Mouse (Mus musculus): Measurements from ENCODE around the gene Oosp3.

Oosp3 gene

DNA sequence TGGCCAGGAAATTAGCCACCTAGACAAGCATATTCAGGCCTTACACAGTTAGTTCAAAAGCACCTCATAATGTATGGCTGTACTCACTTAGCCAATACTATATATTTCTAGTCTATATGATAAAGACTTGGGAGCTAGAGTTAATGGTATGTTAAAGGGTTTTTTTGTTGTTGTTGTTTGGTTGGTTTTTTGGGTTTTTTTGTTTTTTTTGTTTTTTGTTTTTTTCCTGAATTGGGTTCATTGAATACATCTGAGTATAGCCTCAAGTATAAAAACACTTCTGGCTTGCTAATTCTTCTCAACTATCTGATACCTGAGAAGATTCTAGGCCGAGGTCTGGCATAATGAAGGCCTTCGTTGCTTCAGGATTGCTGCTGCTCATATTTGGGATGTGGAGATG, at the start of gene Oosp3:
TSS of gene Oosp3 (plus strand) at position 301 of the 400 bp plus-strand sequence.
- no peak for ATAC-seq (ENCODE audit: low TSS enrichment)

DNA sequence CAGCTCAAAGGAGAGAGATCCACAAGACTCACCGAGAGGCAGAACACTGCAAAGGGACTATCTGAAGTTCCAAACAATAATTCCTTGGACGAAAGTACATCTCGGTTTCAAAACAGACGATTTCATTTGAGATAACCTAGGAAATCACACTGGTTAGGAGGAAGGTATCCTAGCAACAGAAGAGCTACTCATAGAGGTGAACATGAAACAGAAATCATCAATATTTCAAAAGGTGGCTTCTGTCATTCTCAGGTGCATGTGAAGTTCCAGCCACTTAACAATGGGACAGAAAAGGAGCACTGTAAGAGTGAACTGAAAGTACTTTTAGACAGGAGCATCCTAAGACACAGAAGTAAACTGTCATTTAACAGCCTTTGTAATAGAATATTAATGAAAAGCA, 47.3 kb upstream of the Oosp3 start:
- no peak for ATAC-seq (ENCODE audit: low TSS enrichment)

DNA sequence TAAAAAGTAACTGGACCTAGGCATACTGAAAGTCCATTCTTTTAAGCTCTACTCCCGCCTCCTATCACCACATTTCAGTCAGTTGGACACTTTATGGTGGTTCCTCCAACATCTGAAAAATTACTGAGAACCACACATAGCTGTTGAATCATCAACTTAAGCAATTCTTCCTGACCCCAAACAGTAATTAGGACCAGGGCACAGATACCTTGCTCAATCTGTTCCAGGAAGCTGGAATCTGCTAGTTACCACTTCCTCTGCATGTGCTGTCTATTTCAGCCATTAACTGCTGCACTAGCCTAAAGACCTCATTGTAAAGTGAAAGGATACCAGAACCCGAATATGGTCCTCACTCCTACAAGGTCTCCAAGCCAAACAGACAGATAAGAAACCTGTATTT, 37.7 kb upstream of the Oosp3 start:
- ATAC-seq (ENCODE audit: low TSS enrichment), result no peak

DNA sequence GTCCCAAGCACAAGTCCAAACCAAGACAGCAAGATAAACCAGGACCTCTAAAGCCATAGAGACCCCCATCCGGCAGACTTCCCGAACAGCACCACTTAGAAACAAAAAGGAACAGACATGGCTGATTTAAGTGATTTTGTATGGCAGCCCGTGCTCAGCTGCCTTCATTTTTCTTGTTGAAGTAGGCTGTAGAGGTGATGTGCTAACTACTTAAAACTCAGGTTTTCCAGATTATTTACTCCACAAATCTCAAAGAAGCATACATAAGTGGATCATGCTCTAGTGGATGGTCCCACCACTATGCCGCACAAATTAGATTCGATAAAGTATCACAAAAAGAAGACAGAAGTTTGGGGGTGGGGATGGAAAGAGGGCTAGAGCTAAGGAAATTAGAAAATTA, 36.4 kb upstream of the Oosp3 start, which contains the start of gene Oosp2:
TSS of gene Oosp2 (minus strand) at position 101 of the 400 bp plus-strand sequence.
- no peak for ATAC-seq (ENCODE audit: low TSS enrichment)

DNA sequence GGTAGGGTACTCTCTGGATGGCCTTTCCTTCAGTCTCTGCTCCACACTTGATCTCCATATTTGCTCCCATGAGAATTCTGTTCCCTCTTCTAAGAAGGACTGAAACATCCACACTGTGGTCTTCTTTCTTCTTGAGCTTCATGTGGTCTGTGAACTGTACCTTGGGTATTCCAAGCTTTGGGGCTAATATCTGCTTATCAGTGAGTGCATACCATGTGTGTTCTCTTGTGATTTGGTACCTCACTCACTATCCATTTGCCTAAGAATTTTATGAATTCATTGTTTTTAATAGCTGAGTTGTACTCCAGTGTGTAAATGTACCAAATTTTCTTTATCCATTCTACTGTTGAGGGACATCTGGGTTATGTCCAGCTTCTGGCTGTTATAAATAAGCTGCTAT, 35.3 kb upstream of the Oosp3 start:
- no peak for ATAC-seq (ENCODE audit: low TSS enrichment)

DNA sequence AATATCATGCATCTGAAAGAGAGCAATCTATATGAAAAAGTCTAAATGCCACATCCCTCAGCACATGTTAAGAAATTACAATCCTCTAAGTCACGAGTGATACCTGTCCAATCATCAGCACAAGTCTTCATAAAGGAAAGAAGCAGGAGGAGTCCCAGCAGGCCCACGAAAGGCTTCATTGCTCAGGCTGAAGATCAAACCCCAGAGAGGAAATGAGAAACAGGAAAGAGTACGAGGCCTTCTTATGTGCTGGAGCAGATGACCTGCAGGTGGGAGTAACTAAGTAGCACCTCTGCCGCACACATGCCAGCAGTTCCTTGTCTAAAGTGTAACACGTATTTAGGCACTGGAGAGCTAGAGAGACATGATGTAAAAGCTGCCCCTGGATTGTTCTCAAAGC, 6.0 kb upstream of the Oosp3 start, which contains the start of gene Oosp1:
TSS of gene Oosp1 (minus strand) at position 312 of the 400 bp plus-strand sequence.
- no peak for ATAC-seq (ENCODE audit: low TSS enrichment)

DNA sequence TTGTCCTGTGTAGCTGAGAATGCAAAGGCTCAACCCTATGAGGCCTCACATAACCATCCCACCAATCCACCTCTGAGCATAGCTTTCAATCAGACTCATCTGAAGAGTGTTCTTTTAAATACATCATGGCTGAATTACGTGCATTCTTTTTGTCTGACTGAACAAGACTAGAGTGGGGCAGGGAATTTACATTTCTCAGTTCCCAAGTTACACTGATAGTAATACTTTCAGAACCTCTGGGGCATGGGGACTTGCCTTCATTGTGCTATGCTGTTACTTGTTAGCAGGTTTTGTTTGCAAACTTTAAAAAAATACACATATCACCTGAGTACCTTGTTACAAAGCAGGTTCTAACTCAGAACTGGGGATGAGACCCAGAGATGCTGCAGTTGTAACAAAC, 5.4 kb upstream of the Oosp3 start:
- ATAC-seq (ENCODE audit: low TSS enrichment), result no peak

DNA sequence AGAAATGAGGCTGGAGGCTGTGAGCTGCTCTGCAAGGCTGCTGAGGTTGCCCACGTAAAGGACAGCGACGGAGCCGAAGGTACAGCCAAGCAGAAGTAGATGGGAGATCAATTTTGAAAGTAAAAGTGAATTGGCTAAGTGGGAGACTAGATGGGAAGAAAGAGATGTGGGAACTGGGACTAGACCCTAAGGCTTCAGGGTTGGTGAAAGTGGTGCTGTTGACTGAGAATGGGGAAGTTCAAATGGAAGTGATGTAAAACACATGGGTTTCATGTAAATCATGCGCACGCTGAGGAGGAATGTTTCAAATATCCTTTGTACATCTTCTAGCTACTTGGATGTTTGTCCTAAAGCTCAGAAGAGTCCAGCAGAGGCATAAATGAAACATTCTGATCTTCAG, 1.5 kb downstream of the Oosp3 start:
- no peak for ATAC-seq (ENCODE audit: low TSS enrichment)

DNA sequence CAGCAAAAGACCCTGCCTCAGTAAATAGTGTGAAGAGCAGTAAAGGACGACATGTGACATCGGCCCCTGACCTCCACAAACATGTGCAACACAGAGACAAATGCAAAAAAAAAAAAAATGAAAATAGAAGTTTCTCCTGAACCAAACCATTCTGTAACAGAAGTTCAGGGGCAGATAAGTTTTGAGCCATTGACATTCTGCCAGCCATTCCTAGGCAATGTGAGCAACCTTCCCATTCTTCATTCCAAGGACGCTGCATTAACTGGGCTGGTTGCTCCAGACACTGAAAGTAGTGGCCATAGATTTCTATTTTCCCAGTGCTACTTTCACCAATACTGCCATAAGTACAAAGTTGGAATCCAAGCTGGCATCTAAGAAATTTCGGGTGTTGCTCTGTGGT, 15.6 kb downstream of the Oosp3 start:
- ATAC-seq (ENCODE audit: low TSS enrichment), result no peak

DNA sequence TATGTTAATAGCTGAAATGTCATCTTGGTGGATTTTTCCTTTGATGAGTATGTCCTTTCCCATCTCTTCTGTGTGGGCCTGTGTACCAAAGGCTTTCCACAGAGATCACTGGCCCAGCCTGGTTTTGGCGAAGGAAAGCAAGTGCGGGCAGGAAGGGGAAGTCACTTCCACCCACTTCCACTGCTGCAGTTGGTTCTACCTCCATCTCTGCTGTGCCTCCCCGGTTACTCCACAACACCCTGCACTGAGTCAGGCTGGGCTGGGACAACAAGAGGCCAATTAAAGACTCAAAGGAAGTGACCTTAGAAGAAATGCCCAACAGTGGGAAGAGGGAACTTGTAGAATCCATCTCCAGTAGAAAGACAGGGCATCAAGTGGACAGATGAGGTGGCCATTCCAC, 23.2 kb downstream of the Oosp3 start:
- no peak for ATAC-seq (ENCODE audit: low TSS enrichment)

DNA sequence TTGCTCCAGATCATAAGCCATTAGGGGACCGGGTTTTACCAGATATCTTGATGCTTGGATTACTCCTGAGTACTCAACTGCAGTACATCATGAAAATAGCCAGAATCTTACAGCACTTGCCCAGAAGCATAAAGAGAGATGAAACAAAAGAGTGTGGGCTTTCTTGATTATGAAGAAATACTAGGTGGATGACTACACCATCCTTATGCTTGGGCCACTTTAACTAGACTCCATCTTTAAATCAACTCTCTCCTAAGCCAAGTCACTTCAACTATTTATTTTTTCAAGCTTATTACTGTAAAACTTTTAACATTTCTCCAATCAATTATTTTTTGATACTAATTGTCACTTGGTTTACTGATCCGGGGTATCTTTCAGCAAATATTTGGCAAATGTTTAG, 27.0 kb downstream of the Oosp3 start:
- no peak for ATAC-seq (ENCODE audit: low TSS enrichment)

DNA sequence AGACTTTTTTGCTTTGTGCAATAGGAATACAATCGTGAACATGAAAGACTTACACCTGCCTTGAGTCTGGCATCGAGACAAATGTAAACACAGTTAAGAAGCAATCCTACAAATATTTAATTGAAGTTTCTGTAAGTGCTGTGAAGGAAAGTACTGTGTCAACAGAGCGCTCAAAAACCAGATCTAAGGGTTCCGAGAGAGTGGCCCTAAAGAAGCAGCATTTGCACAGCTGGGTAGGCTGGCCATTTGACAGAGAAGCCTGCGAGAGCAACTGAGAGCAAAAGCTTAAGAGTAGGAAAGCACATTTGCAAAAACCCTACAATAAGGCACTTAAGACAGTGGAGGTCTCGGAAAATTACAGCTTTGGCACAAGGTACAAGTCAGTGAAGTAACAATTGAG, 27.4 kb downstream of the Oosp3 start:
- no peak for ATAC-seq (ENCODE audit: low TSS enrichment)

DNA sequence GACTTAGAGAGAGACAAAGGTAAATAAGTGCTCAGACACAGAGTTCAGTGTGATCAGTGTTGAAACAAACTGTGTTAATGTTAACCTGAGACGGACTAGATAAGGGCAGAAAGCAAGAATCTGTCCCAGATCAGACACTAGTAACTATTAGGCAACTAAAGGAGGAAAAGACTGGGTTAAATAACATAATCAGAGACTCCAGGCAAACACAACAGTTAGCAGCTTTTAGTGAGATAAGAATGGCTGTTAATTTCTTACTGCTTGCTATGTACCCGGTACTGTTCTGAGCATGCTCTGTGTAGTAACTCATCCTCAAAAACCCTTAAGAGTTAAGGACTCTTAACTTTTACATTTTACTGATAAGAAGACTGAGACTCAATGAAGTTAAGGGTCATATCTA, 29.1 kb downstream of the Oosp3 start:
- ATAC-seq (ENCODE audit: low TSS enrichment), result no peak

DNA sequence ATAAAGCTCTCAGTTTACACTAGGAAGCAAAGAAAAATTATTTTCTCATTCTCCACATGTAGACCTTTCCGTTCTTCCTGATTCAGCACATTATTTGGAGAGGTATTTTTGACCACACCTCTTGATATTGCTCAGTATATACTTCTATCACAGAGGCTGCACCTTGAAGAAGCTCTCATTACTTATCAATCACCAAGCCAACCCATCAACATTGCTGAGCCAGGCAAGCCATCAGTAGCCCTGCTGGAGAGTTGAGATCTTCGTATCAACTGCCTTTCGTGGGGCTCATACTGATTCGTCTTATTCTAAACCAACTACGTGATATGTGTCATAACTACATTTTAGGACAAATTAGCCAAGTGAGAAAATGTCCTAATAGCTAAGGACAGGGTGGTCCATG, 30.4 kb downstream of the Oosp3 start:
- ATAC-seq (ENCODE audit: low TSS enrichment), result no peak

DNA sequence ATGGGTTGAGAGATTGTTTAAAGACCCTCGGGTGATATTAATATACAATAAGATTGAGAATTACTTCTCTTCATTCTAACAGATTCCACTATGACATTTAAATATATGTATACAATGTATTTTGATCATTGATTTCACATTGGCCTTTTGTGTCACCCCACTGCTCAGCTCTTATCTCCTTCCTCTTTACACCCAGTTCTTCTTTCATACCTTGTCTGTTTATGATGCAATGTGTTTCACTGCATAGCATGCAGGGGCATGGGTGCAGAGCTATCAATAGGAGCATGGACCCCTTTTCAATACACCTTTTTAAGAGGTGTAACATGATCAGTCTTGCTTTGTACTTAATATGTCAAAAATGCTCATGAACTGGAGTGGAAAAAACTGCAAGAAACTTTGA, 33.4 kb downstream of the Oosp3 start:
- ATAC-seq (ENCODE audit: low TSS enrichment), result no peak

DNA sequence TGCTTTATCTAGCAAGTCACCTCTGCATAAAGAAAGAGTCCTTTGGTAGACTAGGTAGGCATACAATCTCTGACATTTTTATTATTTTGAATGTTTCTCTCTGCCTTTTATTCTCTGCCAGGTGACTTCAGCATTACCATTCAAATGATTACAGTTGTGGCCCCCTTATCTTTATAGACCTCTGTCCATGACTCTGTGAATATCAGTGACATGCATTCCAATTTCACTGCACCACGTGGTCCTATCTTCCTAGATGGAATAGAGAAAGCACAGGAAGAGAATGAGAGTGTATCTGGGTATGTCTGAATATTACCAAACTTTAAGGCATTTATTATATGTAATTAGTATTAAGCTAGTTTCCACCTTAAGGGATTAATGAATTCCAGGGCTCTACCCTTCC, 39.6 kb downstream of the Oosp3 start:
- no peak for ATAC-seq (ENCODE audit: low TSS enrichment)

DNA sequence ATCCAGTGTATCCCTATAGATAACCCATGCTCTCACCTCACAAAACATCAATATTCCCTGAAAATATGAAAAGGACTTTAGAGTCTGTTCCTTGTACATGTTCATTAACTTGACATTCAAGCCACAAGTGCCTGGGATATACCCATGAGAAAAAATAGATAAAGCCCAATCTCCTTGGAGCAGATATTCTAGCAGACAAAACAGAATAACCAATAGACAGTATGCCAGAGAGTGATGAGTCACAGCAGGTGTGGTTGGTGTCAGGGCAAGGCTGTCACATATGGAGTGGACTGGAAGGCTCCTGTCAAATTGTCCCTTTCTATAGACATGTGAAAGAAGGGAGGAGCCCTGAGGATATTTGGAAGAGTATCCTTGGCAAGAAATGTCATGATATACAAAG, 48.8 kb downstream of the Oosp3 start:
- no peak for ATAC-seq (ENCODE audit: low TSS enrichment)

DNA sequence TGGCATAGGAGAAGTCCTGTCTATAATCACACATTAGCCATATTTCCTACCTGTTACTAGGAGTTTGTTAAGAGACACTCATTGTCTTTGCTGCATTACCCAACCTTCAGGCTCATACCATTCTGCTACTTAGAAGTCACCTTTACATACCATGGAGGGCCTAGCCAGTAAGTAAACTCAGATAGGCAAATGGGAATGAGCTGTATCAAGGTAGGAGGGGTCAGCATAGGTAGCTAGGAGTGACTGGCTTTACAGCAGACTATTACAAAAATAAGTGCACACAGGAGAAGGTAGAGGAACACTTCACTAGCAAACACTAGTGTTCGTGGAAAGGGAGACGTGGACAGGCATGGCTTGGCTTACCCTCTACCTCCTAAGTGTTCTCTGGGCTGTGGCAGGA, 50.4 kb downstream of the Oosp3 start, which contains the start of gene Gif:
TSS of gene Gif (plus strand) at position 257 of the 400 bp plus-strand sequence.
- ATAC-seq (ENCODE audit: low TSS enrichment), result no peak

All from frontal cortex, adult (tissue).